Mouse (Mus musculus): Measurements from ENCODE around the gene Eps15.

DNA sequence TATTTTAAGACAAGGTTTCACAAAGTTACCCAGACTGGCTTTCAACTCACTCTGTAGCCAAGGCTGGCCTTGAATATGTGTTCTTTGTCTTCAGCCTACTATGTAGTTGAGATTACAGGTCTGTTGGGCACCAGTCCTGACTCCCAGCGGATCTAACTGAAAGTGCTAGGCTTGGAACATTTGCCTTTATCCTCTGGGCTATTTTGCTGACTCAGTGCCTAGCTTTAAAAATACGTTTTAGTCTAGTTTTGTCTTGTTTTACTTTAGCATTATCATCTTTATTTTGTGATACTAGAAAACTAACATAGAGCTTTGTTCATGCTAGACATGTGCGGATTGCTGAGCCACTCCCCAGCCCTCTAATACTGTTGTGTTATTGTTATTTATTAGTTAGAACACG is 27.9 kb upstream of the Eps15 start:
- TF ChIP-seq GATA1 (IDR thresholded peaks at IDR 0.05; ENCODE audit: borderline replicate concordance, low read length) = no peak
- TF ChIP-seq FLI1 (IDR thresholded peaks at IDR 0.05; ENCODE audit: low read length) = no peak
